Mouse (Mus musculus): ENCODE measurements at regions not wholly inside any gene's neighbourhood (a gene's known extent, or its start where the extent isn't known, plus 50 kb on each side); places are given as distances from the start of the nearest gene placed in this dataset.

DNA sequence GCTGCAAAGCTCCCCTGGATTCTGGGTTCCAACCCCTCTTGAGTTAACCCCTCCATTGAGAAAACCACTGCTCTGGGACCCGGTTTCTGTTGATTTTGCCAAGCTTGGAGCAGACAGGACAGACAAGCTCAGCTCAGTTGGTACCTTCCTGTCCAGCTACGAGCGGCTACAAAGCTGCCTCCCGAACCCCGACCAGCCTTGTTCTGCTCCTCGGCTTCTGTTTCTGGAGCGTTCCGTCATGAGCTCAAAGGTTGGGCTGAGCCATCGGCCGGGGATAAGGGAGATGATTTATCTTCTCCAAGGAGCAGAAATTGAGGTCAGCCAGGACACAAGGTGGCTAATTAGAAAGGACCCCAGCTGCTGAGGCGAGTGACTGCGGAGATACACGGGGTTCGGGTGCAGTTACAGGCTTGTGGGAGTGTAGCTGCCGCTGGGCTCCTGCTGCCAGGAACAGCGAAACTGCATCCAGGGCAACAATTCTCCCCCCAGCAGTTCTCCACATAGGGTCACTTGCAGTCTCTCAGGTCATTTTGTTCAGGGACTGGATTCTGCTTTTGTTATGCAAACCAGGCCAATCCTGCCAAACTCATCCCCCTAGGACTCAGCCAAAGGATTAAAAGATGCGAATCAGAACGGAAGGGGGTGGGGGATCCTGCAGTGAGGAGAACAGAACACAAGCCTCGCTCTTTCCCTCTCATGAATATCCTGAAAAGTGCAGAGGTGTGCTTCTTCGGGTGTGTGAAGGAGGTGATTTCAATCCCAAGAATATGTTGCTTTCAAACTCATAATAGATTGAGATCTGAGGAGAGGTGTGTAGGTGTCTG lies 50.0 kb upstream of the Tmem132d start:
- no peak for DNase-seq

Measured in right cerebral cortex, postnatal 14 days (tissue).